Mouse (Mus musculus) heart, postnatal 0 days (tissue): ENCODE data around the gene Tex11.

Experiments
- CTCF ChIP-seq: IDR thresholded peaks from 2 replicates; pipeline ENCODE4 v1.5.1; 2016; ENCODE audit warnings: antibody characterized with exemption, control low read depth, low read depth
- EP300 ChIP-seq: IDR thresholded peaks from 2 replicates; pipeline ENCODE4 v1.6.1; 2016; ENCODE audit warnings: antibody characterized with exemption, low read depth

GRCm38 (mm10) chrX:100797851-100798527, 261.5 kb downstream of the Tex11 start:
- TF ChIP-seq EP300: no peak
- no peak for TF ChIP-seq CTCF
